Mouse (Mus musculus) thymus, postnatal 0 days (tissue): Measurements from ENCODE around the gene Grin2b. TPM values are rescaled to one million over a fixed set of nuclear protein-coding genes. Genes with fewer than 3 reads are reported as not detected.

Source experiments
- DNase-seq: peaks from one replicate; pipeline ENCODE4 v3.0.0-alpha.2; 2015; ENCODE audit warnings: low spot score
- polyA plus RNA-seq: library from polyadenylated mRNA; unstranded; fragments of >200 nt; fragmentation: Nextera tagmentation; extraction: Ambion mirVana; gene quantifications from 2 replicates; pipeline ENCODE4 v1.2.1, GENCODE M21; 2015

Gene Grin2b
- polyA plus RNA-seq, 1 experiment from 2014 or later = not detected

DNA sequence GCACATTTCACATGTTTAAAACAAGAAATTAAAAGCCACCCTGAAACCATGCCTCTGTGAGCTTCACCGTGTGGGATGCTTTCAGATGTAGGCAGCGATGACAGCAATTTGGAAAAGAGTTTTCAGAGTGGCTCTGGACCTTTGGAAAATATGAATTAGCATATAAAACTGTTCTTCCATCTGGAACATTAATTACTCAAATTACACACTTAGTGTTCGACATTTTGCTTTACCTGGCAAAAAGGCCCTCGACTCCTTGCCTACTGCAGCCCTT is 162.3 kb downstream of the Grin2b start:
- no peak for DNase-seq

DNA sequence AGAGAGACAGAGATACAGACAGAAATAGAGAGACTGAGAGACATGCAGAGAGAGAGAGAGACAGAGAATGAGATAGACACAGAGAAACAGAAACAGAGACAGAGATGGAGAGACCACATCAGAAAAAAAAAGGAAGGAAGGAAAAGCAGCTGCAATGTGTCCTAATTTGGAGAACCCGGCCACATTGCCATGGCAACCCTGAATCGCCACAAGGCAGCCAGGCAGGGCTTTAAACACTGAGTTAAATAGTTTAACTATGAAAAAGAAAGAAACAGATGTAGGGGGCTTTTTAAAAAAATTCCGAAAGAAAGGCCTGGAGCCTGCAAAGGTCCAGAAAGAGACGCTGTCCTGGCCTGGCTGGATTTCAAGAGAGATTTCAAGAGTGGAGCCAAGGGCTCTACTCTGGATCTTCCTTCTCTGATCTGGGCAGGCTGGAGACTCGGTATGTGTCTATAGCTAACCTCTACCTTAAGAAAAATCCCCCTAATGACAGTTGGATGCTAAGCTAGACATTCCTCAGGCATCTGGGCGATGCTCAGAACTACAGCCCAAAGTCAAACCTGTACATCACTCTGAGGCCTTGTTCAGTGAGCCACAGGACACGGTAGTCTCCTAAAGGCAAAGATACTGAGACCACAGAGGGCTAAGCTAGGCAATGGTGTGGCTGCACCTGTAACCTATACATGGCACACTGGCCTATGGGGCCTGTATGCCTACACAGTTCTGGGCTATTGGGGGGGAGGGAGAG is 162.8 kb downstream of the Grin2b start:
- no peak for DNase-seq

DNA sequence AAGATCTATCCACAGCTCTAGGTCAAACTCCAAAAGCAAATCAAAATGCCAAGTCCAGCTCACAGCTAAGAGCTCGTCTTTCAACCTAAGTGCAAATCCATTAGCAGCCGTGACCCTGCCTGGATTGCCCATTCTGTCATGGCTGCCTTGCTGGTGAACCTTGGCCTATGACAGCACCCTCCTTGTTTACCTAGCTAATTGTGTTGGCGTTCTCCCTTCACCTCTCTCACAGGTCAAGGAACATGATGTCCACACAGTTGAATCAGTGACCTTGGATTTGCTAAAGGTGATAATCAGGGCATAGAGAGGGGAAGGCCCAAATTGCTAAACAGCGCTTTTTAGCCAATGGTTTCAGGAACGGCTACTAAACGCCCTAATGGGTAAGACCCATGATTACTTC is 165.2 kb downstream of the Grin2b start:
- no peak for DNase-seq

DNA sequence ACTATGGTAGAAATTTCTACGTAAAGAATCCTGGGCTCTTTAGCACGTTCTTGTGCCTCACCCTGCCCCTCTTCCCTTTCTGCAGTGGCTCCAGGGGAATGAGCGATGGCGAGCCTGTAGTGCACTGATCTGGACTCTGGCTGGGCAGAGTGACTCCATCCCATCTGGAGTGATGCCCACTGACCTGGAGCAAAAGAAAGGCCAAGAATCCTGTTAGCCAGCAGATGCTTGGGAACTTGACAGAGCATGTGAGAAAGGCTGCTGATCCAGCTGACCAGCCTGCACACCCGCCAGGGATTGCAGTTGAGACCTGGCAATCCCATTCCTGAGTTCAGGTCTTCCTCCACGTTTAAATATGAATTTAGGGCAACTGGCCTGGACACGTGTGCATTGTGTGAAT is 178.6 kb downstream of the Grin2b start:
- DNase-seq = no peak

DNA sequence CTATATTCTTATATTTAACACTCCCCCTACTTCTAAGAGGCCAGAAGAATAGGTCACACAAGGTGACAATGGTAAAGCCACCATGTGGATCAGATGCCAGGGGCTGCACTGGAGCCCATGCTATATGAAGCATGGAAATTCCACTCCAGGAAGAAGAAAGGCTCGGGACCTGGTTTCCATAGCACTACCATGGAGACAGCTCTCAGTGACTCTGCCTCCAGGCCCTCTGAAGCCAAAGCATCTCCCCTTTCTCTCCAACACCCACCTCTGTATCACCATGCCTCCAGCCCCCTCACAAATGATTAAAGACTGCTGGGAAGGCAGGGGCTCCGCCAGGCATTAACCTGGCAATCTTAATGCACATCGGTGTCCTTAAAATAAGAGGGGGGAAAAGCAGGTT is 179.4 kb downstream of the Grin2b start:
- no peak for DNase-seq

DNA sequence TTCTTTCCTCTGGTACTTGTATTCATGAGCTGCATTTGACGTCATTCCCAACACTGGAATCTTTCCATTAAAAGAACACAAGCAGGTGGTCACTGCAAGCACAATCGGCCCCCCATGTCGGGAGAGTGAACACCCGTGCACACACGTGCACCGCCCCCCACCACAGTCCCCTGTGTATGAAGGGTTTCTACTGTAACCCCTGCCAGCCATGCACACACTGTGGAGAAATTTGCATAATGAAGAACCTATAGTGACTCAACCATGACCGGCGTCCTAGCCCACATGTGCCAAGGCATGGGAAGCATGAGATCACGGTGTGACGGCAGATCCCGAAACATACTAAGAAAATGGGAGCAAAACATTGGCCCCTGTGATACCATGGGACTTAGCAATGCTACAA is 179.9 kb downstream of the Grin2b start:
- DNase-seq = no peak

DNA sequence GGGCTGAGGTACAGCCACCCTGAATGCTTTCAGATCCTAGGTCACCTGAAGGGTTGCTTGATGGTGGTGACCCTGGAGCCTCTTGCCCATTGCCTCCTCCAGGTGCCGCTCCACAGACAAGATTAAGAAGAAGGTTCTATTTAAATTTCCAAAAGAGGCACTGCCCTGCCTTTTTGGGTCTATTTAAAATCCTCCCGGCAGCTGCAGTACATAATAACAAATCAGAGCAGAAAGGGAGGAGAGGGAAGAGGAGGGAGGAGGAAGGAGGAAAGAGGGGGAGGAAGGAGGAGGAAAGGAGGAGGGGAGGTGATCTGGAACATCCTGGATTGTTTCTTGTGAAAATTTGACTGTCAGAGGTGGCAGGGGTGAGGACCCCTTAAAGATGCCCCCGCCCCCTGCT is 197.2 kb downstream of the Grin2b start:
- no peak for DNase-seq

DNA sequence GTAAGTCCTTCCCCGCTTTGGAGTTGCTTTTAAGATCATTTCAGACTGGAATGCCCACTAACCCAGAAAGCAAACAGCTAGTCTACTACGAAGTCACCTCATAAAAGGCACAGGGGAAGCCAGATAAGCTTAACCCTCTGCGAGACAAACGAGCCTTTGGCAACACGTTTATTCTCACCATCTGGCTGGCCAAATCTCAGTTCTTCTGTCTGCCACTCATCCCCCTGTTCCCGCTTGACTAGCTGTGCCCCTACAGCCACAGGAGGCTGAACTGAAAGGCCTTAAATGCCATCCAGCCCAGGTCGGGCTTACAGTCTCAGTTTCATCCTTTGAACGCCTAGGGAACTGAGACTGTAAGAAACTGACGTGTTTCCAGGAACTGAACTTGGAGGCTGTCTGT is 200.8 kb downstream of the Grin2b start:
- DNase-seq = no peak

DNA sequence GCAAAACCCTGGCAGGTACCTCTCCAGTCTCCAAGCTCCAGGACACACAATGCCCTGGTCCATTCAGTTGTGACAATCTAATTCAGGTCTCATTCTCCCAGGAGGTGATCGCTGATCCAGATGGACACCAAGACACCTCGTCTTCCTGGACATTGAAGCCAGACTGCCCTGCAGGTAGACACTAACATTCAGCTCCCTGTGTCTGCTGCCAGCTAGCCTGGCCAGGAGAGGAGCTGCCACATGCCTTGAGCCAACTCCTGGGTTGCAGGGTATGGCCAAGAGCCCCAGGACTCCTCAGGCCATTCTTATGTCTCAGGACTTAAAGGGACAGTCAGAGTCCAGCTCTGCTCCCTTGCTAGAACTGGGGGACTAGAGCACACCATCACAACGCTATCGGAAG is 201.8 kb downstream of the Grin2b start:
- DNase-seq = no peak

DNA sequence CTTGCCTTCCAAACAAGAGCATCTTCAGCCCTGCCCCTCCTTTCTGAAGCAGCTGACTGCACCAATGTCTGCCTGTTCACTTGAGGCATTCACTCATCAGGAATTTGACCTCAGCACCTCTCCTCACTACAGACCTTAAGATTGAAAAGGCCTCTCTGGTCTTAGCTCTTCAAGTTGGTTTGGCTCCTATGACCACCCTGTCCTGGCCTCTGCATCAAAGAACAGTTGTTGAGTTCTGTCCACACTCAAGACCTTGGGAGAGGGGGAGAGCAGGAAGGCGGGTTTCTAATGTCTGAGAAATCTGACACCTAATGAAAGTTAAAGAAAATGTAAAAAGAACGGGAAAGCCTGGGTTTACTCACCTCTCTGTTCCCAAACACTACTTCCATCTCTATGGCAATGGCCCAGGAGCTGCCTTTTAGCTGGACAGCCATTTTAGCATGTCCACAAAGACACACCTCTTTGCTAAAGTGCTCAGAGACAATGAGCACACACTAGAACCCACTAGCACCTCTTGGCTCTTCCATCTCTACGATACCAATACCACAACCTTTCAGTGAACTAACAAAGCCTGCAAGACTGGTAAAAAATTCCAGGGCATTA is 202.5 kb downstream of the Grin2b start:
- DNase-seq = no peak

DNA sequence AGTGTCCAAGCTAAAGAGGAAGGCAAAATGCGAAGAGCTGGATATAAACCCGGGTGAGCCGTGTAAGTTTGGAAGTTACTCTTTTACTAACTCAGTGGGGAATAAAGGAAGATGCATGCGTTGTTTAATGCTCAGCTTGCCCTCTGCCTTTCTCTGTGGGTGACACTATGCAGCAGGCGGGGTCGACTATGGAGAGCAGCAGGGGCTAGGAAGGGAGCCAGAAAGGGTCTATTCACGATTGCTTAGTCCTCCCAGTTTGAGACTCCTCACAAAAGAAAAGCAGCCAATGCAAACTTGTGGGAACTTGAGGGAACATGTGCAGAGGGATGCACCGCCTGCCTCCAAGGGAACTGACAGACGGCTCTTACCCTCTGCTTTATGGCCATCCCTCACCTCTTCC is 211.5 kb downstream of the Grin2b start:
- DNase-seq = no peak

DNA sequence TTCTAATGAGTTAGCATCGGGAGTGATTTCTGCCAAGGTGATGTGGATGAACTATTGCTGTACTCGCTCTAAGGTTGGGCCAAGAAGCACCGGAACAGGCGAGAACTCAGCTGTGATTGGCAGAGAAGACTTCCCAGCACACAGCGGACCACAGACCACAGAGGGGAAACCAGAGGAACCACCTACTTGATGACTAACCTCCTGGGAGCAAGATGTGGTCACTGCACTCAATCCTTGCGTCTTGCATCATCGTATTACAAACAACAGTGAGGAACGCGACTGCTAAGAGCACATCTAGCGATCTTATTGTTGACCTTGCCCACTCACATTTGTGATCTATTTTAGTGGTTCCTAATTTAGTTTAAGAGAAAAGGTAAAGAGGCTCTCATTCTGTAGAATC is 213.7 kb downstream of the Grin2b start:
- DNase-seq = no peak

DNA sequence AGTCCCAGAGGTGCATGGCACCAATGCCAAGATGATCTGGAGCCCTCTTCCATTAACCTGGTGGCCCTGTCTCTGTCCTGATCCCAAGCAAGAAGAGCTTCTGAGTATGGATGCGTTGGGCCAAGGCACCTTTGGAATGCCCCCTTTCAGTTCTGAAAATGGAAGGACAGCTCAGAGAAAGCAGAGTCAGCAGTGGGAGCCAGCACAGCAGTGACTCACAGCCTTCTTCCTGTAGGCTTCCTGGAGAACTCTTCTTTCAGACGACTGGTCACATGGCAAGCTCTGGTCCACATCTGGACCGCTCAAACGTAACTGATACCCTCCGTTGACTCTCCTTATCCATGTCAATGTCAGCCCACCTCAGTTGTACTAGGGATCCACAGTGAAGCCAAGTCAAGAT is 221.6 kb downstream of the Grin2b start:
- no peak for DNase-seq

DNA sequence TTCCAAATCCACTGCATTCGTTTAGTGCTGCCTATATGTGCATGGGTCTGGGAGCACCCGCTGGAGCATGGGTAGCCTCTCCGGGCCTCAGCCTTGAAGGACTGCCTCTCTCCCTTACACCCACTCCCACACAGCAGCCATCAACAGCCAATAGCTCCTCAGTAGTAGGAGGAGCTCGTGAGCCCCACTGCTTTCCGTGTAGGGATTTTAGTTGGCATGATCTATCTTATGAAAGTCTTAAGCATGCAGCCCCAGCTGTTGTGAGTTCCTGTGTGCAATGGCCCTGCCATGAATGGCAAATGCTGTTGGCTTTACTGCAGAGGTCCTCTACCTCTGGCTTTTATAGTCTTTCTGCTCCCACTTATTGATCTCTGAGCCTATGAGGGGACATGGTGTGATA is 227.8 kb downstream of the Grin2b start:
- no peak for DNase-seq

DNA sequence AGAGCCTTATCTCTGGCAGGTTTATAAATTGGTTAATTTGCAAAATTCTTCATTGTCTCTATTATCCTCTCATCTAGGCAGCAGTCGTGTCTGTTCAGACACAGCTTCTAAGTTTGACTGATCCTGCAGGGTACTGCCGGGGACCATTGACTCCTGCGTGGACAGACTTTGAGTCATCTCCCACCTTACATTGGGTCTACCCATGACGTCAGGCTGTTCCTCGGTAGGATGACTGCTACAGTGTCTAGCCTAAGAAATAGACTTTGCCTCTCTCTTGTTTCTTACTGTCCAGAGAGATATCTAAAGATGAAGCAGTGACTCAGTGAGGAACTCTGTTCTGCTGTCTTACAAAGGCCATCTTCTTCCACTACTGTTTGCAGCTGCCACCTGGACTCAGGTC is 229.0 kb downstream of the Grin2b start:
- no peak for DNase-seq

DNA sequence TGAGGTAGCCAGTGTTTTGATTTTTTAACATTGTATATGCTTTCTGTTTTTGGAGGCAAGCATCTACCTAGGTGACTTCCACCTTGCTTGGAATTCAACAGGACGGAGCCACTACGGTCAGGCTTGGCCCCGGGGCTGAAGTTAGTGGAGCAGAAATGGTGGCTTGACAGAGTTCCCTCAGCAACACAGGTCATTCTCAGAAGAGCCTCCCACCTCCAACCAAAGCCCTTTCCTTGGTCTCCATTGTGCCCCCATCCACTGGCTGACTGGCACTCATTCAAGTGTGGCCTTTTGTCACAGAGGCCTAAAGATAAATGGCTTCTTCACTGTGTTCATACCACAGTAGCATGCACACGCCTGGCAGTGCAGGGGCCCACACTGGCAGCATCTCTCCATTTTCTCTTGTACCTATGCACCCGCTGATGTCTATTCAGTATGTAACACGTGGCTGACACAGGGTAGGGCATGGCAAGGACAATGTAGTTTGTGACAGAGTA is 230.1 kb downstream of the Grin2b start:
- DNase-seq = no peak

DNA sequence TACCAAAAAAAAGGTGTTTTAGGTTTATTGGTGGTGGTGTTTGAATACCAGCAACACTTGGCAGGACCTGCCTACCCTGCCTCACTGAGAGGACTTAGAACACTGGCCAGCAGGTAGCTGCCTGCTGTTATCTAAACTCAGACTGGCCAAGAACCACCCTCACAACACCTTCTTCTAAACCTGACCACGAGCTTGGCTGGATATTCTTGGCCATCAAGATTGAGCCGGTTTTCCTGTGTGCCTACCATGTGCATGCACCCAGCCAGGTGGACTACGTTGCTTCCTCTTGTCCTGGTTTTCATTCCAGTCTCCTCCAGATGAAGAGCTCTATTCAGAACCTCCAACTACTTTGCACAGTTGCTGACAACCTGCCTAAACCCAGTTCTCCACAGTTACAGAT is 240.4 kb downstream of the Grin2b start:
- DNase-seq = no peak

DNA sequence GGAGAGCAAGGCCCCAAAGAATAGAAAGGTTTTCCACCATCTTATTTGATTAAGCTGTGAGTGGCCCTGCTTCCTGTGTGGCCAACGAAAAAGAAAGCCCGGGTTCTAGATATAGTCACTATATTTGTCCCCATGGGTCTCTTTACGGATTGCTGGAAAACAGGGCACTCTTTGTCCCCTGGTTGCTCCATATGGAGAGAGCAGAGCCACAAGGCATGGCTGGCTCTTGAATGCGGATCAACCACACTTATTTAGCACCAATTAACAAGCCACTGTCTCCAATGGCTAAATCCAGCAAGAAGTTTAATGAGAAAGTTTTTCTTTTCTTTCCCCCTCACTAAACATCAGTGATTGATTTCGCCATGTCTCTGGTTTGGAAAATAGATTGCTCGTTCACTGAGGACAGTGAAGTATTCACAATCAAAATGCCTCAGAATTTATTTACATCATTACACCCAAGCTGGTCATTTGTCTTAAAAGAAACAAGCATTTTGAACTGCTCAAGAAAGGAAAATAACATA is 240.9 kb downstream of the Grin2b start:
- DNase-seq = no peak

DNA sequence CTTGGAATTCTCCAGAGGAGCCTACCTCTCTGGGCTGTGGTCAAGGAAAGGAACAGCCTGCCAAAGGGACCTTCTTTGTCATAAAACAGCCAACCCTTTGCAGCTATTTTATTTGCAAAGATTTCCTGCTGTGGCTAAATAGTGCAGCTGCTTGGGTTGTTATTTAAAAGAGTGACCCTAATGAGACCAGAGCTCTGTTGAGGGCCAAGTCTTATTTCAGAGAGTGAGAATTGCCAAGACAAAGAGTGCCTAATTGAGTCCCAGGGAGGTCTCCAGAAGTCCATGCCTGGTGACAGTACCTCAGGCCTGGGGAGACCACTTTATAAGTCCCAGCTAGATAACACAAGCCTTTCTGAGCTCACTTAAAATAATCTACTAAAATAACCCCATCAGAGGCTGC is 255.6 kb downstream of the Grin2b start:
- no peak for DNase-seq

DNA sequence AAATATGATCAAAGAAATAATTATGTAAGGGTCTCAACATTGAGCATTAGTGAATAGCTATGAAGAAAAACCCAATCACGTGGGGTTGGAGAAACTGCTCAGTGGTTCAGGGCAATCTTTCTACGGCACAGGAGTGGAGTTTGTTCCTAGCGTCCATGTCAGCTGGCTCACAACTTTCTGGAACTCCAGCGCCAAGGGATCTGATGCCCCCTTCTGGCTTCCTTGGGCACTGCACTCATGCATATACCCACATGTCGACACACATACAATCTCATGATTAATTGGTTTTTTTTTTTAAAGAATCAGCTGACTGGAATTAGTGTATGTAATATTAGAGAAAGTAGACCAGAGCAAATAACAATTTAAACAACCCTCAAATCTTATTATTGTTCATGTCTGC is 258.7 kb downstream of the Grin2b start:
- no peak for DNase-seq

DNA sequence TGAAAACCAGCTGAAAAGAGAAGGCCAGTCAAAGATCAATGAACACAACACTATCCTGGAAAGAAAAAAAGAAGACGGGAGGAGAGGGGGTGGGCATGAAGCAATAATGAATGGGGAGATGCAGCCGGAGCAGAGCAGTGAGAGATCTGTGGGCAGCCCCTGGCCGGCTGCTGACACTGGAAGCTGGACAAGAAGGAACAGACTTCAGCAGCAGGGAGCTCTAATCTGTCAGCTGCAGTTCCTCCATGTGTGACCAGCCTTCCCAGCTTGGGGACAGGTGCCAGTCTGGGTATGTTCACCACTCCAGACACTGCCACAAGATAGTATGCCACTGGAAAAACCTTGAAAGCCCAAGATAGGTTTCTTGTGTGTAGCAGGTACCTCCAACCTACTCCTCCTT is 261.2 kb downstream of the Grin2b start:
- DNase-seq = no peak

DNA sequence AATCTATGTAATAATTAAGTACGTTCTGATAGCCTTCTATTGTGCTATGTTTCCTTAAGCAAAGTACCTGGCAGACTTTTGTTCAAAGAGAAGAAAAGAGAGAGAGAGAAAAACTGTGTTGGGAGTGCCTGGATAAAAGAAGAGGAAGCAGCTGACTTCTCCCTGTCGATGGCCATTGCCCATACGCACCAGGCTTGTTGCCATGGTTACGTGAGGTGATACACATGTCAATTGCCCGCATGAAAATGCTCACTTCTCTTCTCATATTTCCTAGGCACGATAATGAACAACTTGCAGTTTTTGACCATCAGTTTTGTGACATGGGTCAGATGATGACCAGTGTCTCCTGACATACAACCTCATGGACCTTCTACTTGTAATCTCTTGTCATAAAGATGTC is 262.2 kb downstream of the Grin2b start:
- no peak for DNase-seq
